Mouse (Mus musculus) embryonic fibroblast, embryonic 13.5 days (primary cell): ENCODE data around the gene Serpinb13.

Experiments used
- CTCF ChIP-seq: IDR thresholded peaks from 2 replicates; pipeline ENCODE4 v1.5.1; 2011; ENCODE audit warnings: mild to moderate bottlenecking, control low read depth, low read length, moderate library complexity, borderline replicate concordance; ENCODE audit not compliant: insufficient read depth
- POLR2A ChIP-seq: IDR thresholded peaks from 2 replicates; pipeline ENCODE4 v1.6.1; 2011; ENCODE audit warnings: low read depth, mild to moderate bottlenecking, control low read depth, low read length, moderate library complexity

DNA sequence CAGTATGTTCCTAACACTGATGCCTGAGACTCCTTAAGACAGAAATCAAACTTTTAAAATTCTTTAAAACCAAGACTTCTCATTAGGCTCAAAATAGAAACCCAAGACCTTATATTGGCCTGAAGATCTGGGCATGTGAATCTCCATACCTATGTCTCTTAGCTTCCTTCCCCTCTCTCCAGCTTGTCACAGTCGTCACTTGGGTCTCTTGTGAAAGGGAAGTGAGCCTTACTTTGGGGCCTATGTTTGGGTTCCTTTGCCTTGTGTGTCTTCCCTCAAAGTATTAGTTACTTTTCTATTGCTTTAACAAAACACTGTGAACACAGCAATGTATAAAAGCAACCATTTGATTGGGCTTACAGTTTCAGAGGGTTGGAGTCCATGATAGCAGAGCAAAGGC is 33.6 kb upstream of the Serpinb13 start:
- TF ChIP-seq CTCF = no peak
- no peak for TF ChIP-seq POLR2A
